Mouse (Mus musculus) small intestine, adult 2 months (tissue): Measurements from ENCODE around the gene Sema6d. TPM values are rescaled to one million over a fixed set of nuclear protein-coding genes. Genes with fewer than 3 reads are reported as not detected.

Experiments
- H3K27ac ChIP-seq: fragments of 200-500 bp; 2 replicates; pipeline ENCODE4 v1.5.1; 2012; ENCODE audit warnings: low read depth, low read length, control low read depth, inconsistent platforms; ENCODE audit not compliant: insufficient read depth
- H3K27me3 ChIP-seq: fragments of 200-500 bp; 2 replicates; pipeline ENCODE4 v1.6.1; 2012; ENCODE audit warnings: mild to moderate bottlenecking, moderate library complexity, low read length, inconsistent platforms; ENCODE audit not compliant: control insufficient read depth, insufficient read depth
- H3K36me3 ChIP-seq: fragments of 200-500 bp; 2 replicates; pipeline ENCODE4 v1.6.1; 2012; ENCODE audit warnings: mild to moderate bottlenecking, low read length, control low read depth, inconsistent platforms; ENCODE audit not compliant: control insufficient read depth, insufficient read depth
- H3K4me1 ChIP-seq: fragments of 200-500 bp; 2 replicates; pipeline ENCODE4 v1.6.1; 2012; ENCODE audit warnings: low read length, inconsistent platforms, mixed read lengths; ENCODE audit not compliant: control insufficient read depth, insufficient read depth, insufficient read length
- H3K4me3 ChIP-seq: fragments of 200-500 bp; 2 replicates; pipeline ENCODE4 v1.5.1; 2012; ENCODE audit warnings: low read depth, mild to moderate bottlenecking, control low read depth, inconsistent platforms, low read length, moderate library complexity
- CTCF ChIP-seq: fragments of 200-500 bp; IDR thresholded peaks from 2 replicates; pipeline ENCODE4 v1.5.1; 2012; ENCODE audit warnings: low read depth, mild to moderate bottlenecking, control low read depth, inconsistent platforms, low read length, moderate library complexity, mixed read lengths; ENCODE audit not compliant: insufficient replicate concordance, insufficient read length; ENCODE audit errors: extremely low read depth
- POLR2A ChIP-seq: fragments of 200-500 bp; IDR thresholded peaks from 2 replicates; pipeline ENCODE4 v1.6.1; 2012; ENCODE audit warnings: low read depth, mild to moderate bottlenecking, control low read depth, inconsistent platforms, low read length, moderate library complexity
- WGBS: fragments of 180-500 bp; shearing (Covaris S2); methylation state at CpG from one replicate; pipeline ENCODE4 v1.1.7; 2018; 5-methylcytosine and 5-hydroxymethylcytosine counted together
- polyA plus RNA-seq: library from polyadenylated mRNA; depleted of rRNA; stranded (reverse); fragments of >200 nt; gene quantifications from 2 replicates; pipeline ENCODE4 v1.2.3, GENCODE M21; 2012

Gene Sema6d
- polyA plus RNA-seq, 1 experiment: 9.5 TPM

DNA sequence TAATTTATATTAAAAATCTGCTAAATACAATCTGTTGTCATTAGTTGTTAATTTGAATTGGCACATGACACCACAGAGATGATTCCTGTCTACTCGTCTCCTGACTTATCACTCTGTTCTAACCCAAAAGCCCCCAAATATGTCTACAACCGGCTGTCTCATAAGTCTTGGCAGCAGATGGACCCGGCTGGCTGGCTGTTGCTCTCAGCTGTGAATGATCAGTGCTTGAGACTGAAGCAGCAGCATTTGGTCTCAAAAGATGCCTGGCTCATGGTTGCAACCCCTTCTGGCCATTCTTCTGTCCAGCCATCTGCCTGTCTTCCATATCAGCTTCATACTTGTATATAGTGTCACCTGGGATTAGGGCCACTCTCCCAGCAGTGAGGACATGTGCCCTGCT, 434.4 kb downstream of the Sema6d start:
- TF ChIP-seq CTCF (no peak), POLR2A (no peak)
- WGBS: 79% methylated on average over 3 of the region's 3 CpGs
- H3K4me1 ChIP-seq: no peaks in the 10 kb centered on the region

DNA sequence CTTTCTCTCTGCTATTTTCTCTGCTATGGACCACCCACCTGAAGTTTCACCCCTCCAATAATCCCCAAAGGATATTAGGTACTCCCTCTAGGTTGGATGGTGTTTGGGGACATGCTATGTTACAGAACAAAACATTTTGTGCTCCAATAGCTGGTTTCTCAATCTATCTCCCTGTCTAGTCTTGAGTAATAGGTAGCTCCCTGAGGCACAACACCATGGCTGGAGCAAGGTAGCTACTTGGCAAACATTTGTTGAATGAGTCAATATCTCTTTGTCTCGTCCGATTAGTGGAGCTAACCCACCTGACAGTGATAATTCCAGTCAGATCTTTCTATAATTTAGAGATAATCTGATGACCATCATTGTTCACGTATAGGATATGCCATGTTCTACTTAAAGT, 437.9 kb downstream of the Sema6d start:
- Histone ChIP-seq H3K4me1 (no peaks in the 10 kb centered on the region), H3K36me3 (no peaks in the 10 kb centered on the region), H3K27me3 (no peaks in the 10 kb centered on the region), H3K4me3 (no peak overlapping the region), H3K27ac (no peak overlapping the region)
- 85% methylated on average over 3 of the region's 3 CpGs for WGBS
- TF ChIP-seq POLR2A (no peak), CTCF (no peak)

More for the DNA sequence above, 434.4 kb downstream of the Sema6d start:
- H3K36me3 ChIP-seq: no peaks in the 10 kb centered on the region
- no peaks in the 10 kb centered on the region for H3K27me3 ChIP-seq
- no peak overlapping the region for H3K4me3 ChIP-seq
- H3K27ac ChIP-seq: no peak overlapping the region

DNA sequence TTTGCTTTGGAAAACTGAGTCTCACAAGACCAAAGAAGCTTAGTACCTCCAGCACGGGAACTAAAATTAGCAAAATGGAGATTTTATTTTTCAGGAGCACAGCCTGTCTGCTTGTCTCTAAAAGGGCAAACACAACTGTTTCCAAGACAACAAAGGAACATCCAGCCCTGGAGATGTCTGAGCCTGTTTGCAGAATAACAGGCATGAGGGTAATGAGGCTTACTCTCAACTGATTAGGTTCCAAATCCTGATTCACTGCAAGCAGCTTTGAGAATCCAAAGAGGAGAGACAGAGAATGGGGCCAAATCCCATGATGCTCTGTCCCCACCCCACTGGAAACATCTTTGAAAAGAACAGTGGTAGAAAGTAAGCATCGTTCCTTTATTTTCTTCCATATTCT, 440.7 kb downstream of the Sema6d start:
- 92% methylated on average over 2 of the region's 2 CpGs for WGBS
- H3K4me1 ChIP-seq: no peaks in the 10 kb centered on the region
- H3K36me3 ChIP-seq: no peaks in the 10 kb centered on the region
- H3K27me3 ChIP-seq: no peaks in the 10 kb centered on the region
- TF ChIP-seq CTCF: no peak
- no peak for TF ChIP-seq POLR2A
- no peak overlapping the region for H3K27ac ChIP-seq
- H3K4me3 ChIP-seq: no peak overlapping the region

DNA sequence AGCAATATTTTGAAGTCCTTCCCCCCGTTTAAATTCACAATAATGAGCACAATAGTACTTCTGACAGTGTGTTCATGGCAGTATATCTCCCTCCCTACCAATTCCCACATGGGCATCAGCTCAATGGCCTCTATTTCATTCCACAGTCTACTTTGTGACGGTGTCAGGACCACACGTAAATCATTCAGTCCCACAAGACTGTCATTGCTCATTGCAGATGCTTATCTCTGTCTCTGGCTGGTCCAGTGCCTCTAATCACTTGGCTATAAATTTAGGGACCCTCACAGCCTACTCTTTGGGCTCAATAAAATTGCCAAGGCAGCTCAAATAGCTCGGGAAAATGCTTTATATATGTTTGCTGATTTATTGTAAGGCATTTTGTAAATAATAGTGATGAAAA, 441.3 kb downstream of the Sema6d start:
- no peaks in the 10 kb centered on the region for H3K36me3 ChIP-seq
- H3K4me3 ChIP-seq: no peak overlapping the region
- H3K4me1 ChIP-seq: no peaks in the 10 kb centered on the region
- no peaks in the 10 kb centered on the region for H3K27me3 ChIP-seq
- no peak overlapping the region for H3K27ac ChIP-seq
- TF ChIP-seq CTCF (no peak), POLR2A (no peak)
- WGBS: 66% methylated on average over 4 of the region's 4 CpGs

DNA sequence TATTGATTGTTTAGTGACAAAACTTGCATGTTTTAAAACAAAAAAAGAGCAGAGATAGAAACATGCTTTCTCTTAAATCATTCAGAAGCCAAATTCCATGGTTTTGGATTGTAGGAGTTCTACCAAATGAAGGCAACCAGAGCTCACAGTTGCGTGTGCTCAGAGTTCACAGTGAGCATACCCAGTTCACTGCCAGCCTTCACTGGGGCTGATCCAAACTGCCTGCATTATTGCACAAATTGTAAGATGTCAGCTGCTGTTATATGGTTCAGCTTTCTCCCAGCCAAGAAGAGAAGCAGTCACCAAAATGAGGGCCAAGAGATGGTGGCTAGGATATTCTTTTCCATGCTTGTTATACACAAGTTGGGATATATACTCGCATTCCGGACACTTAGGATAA, 443.1 kb downstream of the Sema6d start:
- H3K27ac ChIP-seq: no peak overlapping the region
- H3K4me3 ChIP-seq: no peak overlapping the region
- no peaks in the 10 kb centered on the region for H3K36me3 ChIP-seq
- H3K4me1 ChIP-seq: no peaks in the 10 kb centered on the region
- no peak for TF ChIP-seq CTCF
- no peak for TF ChIP-seq POLR2A
- WGBS: 88% methylated on average over 3 of the region's 3 CpGs
- H3K27me3 ChIP-seq: no peaks in the 10 kb centered on the region

DNA sequence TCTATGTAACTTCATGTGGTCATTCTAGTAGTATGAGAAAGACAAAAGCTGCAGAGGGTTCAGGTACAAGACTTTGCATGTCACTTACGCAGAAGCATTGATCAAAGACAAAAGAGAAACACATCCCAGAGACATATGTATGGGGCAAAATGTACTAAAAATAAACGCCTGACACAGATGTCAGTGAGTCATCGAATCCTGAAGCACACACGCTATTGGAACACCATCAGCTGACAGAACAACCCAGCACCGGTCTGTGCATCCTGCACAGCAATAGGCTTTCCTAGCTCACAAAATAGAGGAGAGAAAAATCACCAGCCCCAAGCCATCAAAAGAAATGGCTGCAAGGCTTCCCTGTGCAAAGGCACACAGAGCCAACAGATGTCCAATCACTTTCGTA, 443.8 kb downstream of the Sema6d start:
- H3K27ac ChIP-seq: no peak overlapping the region
- TF ChIP-seq CTCF (no peak), POLR2A (no peak)
- no peaks in the 10 kb centered on the region for H3K4me1 ChIP-seq
- WGBS: 82% methylated on average over 6 of the region's 6 CpGs
- H3K4me3 ChIP-seq: no peak overlapping the region
- no peaks in the 10 kb centered on the region for H3K27me3 ChIP-seq
- no peaks in the 10 kb centered on the region for H3K36me3 ChIP-seq

DNA sequence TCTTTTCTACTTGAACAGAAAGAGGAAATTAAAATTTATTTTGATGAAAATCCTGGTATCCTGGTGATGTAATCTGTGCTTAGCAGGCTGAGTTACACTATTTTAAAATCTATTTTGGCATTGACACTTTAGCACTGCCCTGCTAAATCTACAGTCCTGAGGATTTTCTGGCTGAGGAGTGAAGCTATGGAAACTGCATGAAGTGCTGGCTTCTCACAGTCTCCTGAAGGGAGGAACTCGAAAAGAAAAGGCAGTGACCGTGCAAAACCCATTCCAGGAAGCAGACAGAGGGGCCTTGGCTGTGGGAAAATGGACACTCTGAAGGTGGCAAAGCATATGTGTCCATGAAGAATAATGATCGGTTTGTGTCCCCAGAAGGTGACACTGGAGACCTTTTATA, 460.5 kb downstream of the Sema6d start:
- H3K4me1 ChIP-seq: no peaks in the 10 kb centered on the region
- H3K27me3 ChIP-seq: no peaks in the 10 kb centered on the region
- no peak for TF ChIP-seq POLR2A
- TF ChIP-seq CTCF: no peak
- H3K27ac ChIP-seq: no peak overlapping the region
- H3K36me3 ChIP-seq: no peaks in the 10 kb centered on the region
- H3K4me3 ChIP-seq: no peak overlapping the region
- WGBS: 74% methylated on average over 3 of the region's 3 CpGs

DNA sequence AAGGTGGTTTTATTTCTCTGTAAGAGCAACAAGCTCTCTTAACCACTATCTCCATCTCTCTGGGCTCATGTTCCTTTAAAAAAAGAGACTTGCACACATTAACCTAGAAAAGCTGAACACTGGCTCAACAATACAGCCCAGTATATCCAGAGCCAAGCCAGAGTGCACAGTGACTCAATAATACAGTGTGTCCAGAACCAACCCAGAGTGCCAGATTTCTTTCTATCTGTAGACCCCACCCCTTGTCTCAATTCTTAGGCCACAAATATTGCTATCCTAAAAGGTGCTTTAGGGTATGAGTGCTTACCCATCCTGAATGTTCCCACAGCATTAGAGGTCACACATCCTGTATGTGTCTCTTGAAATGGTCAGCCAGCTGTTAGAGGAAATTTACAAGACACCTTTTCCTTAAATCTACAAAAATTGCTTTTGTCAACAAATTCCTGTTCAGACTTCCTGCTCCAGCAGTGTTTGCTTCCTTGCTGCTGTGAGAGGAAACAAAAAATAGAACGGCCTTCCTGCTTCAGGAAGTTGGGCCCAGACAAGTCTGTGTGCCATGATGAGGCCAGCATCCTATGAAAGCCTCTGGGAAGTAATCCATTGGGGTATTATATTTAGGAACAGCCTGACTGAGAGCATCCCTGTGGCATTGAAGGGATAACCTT, 465.1 kb downstream of the Sema6d start:
- Histone ChIP-seq H3K4me3 (no peak overlapping the region), H3K4me1 (no peaks in the 10 kb centered on the region), H3K27ac (no peak overlapping the region), H3K27me3 (no peaks in the 10 kb centered on the region), H3K36me3 (no peaks in the 10 kb centered on the region)
- 22% methylated on average over 1 of the region's 1 CpGs for WGBS
- TF ChIP-seq POLR2A (no peak), CTCF (no peak)
